In the genomic region with DNA sequence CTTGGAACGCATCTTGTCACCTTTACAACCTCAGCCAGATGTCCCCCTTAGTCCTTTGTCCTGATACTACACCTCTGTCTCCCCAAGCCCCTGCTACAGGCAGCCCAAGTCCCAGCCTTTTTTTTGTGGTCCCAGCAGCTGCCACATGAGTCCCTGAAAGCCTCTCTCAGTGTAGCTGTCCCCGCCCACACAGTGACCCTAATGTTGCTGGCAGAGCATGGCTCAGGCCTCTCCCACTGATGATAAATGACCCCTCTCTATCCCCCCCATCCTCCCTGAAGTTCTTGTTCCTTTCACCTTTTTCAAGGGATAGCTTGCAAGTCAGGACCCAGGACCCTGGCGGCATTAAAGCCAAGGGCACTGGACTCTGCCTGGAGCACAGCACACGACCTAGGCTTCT, we compare ENCODE assay signal across 14 mouse cellular contexts.
"Had no signal": no experiment of that assay in that cellular context is flagged by ENCODE, and none has a peak within 500 bp of the region (broad histone marks: within the 10 kb centered on the region; RNA-seq: fewer than 3 reads in every experiment).

No protein-coding gene starts in this region.

- H3K4me3 ChIP-seq: midbrain, embryonic 10.5 days; midbrain, embryonic 12.5 days; neural tube, embryonic 12.5 days; stomach, embryonic 15.5 days had no signal

- H3K9ac ChIP-seq: liver, postnatal 0 days; lung, embryonic 14.5 days; midbrain, embryonic 12.5 days; neural tube, embryonic 12.5 days; stomach, embryonic 15.5 days had no signal

- H3K4me2 ChIP-seq: lung, embryonic 14.5 days; midbrain, embryonic 12.5 days; neural tube, embryonic 12.5 days; stomach, embryonic 15.5 days had no signal

- H3K27ac ChIP-seq: midbrain, embryonic 10.5 days; midbrain, embryonic 12.5 days; neural tube, embryonic 12.5 days had no signal

- ATAC-seq: liver, postnatal 0 days; midbrain, embryonic 16.5 days had no signal

- H3K27me3 ChIP-seq: stomach, embryonic 15.5 days had no signal

- H3K36me3 ChIP-seq: midbrain, embryonic 10.5 days; midbrain, embryonic 12.5 days; neural tube, embryonic 12.5 days; stomach, embryonic 15.5 days had no signal

- H3K9me3 ChIP-seq: midbrain, embryonic 10.5 days; midbrain, embryonic 12.5 days; neural tube, embryonic 12.5 days; stomach, embryonic 15.5 days had no signal

- DNase-seq: liver, postnatal 0 days; lung, embryonic 14.5 days; lung, postnatal 10 days; lung, postnatal 4 days; midbrain, embryonic 14.5 days; right cerebral cortex, postnatal 14 days; thymus, adult 2 months; thymus, postnatal 25 days; thymus, postnatal 4 days had no signal
